Mouse (Mus musculus): ENCODE measurements around the gene Zscan10. TPM values are rescaled to one million over a fixed set of nuclear protein-coding genes. Genes with fewer than 3 reads are reported as not detected.

Gene Zscan10
- polyA plus RNA-seq, 2 experiments, result not detected

- no peak for DNase-seq (ENCODE audit: low read depth in 3 of 3, low spot score in 3 of 3)
- Histone ChIP-seq H3K27ac (no peak overlapping the region), H3K9ac (replicated peaks) (no peak overlapping the region), H3K27me3 (ENCODE audit: control insufficient read depth, insufficient read depth, low read length) (no peaks in the 10 kb centered on the region), H3K4me1 (replicated peaks; ENCODE audit: control insufficient read depth in 2 of 2, insufficient read depth in 2 of 2, low read length in 1 of 2) (peaks cover 0 to 6% of the 10 kb centered on the region in 2 experiments; a peak in 2 of 4 replicates), H3K4me3 (ENCODE audit: insufficient read depth in 1 of 2, low read depth in 2 of 2, low read length in 2 of 2) (no peak overlapping the region), H3K4me2 (ENCODE audit: low read depth) (no peak overlapping the region), H3K9me3 (ENCODE audit: control insufficient read depth, low read length) (no peaks in the 10 kb centered on the region), H3K36me3 (replicated peaks; ENCODE audit: control insufficient read depth, insufficient read depth, low read depth) (no peaks in the 10 kb centered on the region)
- 40% methylated on average over 2 of the region's 2 CpGs for WGBS (ENCODE audit: insufficient replicate concordance)
- TF ChIP-seq EP300 (IDR thresholded peaks at IDR 0.05; ENCODE audit: low read depth) (no peak), CTCF (IDR thresholded peaks at IDR 0.05; ENCODE audit: low read depth) (peak; percentile 66)
- no peak for ATAC-seq (ENCODE audit: insufficient read depth)
Measured at GRCm38 (mm10) chr17:23603542-23603941, 2.9 kb downstream of the Zscan10 start.

- no peak overlapping the region for H3K9ac ChIP-seq (replicated peaks)
- no peaks in the 10 kb centered on the region for H3K36me3 ChIP-seq (replicated peaks; ENCODE audit: control insufficient read depth, insufficient read depth, low read depth)
- no peaks in the 10 kb centered on the region for H3K27me3 ChIP-seq (ENCODE audit: control insufficient read depth, insufficient read depth, low read length)
- H3K4me1 ChIP-seq (replicated peaks; ENCODE audit: control insufficient read depth in 2 of 2, insufficient read depth in 2 of 2, low read length in 1 of 2), result peaks cover 0 to 5% of the 10 kb centered on the region in 2 experiments; a peak in 2 of 4 replicates
- WGBS (ENCODE audit: insufficient replicate concordance), result 63% methylated on average over 7 of the region's 7 CpGs
- DNase-seq (ENCODE audit: low read depth in 3 of 3, low spot score in 3 of 3), result no peak
- H3K9me3 ChIP-seq (ENCODE audit: control insufficient read depth, low read length), result no peaks in the 10 kb centered on the region
- no peak overlapping the region for H3K4me2 ChIP-seq (ENCODE audit: low read depth)
- ATAC-seq (ENCODE audit: insufficient read depth), result no peak
- no peak overlapping the region for H3K27ac ChIP-seq
- H3K4me3 ChIP-seq (ENCODE audit: insufficient read depth in 1 of 2, low read depth in 2 of 2, low read length in 2 of 2), result no peak overlapping the region
- TF ChIP-seq CTCF (IDR thresholded peaks at IDR 0.05; ENCODE audit: low read depth) (peak; percentile 27; the same call in 1 of the 2 replicates), EP300 (IDR thresholded peaks at IDR 0.05; ENCODE audit: low read depth) (no peak)
Measured at GRCm38 (mm10) chr17:23604394-23604793, 3.7 kb downstream of the Zscan10 start.

- DNase-seq (ENCODE audit: low read depth in 3 of 3, low spot score in 3 of 3) (no peak), ATAC-seq (ENCODE audit: insufficient read depth) (no peak)
- Histone ChIP-seq H3K36me3 (replicated peaks; ENCODE audit: control insufficient read depth, insufficient read depth, low read depth) (no peaks in the 10 kb centered on the region), H3K4me2 (ENCODE audit: low read depth) (no peak overlapping the region), H3K27ac (no peak overlapping the region), H3K9ac (replicated peaks) (no peak overlapping the region), H3K4me3 (ENCODE audit: insufficient read depth in 1 of 2, low read depth in 2 of 2, low read length in 2 of 2) (no peak overlapping the region), H3K27me3 (ENCODE audit: control insufficient read depth, insufficient read depth, low read length) (no peaks in the 10 kb centered on the region), H3K9me3 (ENCODE audit: control insufficient read depth, low read length) (no peaks in the 10 kb centered on the region), H3K4me1 (replicated peaks; ENCODE audit: control insufficient read depth in 2 of 2, insufficient read depth in 2 of 2, low read length in 1 of 2) (no peaks in the 10 kb centered on the region)
- 71% methylated on average over 8 of the region's 8 CpGs for WGBS (ENCODE audit: insufficient replicate concordance)
- TF ChIP-seq EP300 (IDR thresholded peaks at IDR 0.05; ENCODE audit: low read depth), result no peak
- TF ChIP-seq CTCF (IDR thresholded peaks at IDR 0.05; ENCODE audit: low read depth), result no peak
Measured at GRCm38 (mm10) chr17:23605220-23605619, 4.6 kb downstream of the Zscan10 start.

DNA sequence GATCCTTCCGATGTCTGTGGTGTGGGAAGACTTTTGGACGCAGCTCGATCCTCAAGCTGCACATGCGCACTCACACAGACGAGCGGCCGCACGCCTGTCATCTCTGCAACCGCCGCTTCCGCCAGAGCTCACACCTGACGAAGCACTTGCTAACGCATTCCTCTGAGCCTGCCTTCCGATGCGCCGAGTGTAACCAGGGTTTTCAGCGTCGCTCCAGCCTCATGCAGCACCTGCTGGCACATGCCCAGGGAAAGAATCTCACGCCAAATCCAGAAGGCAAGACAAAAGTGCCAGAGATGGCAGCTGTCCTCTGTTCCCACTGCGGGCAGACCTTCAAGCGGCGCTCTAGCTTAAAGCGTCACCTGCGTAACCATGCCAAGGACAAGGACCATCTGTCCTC is 9.0 kb downstream of the Zscan10 start:
- no peak for DNase-seq (ENCODE audit: low read depth in 3 of 3, low spot score in 3 of 3)
- ATAC-seq (ENCODE audit: insufficient read depth), result no peak
- no peaks in the 10 kb centered on the region for H3K27me3 ChIP-seq (ENCODE audit: control insufficient read depth, insufficient read depth, low read length)
- no peaks in the 10 kb centered on the region for H3K36me3 ChIP-seq (replicated peaks; ENCODE audit: control insufficient read depth, insufficient read depth, low read depth)
- H3K27ac ChIP-seq, result no peak overlapping the region
- no peak for TF ChIP-seq CTCF (IDR thresholded peaks at IDR 0.05; ENCODE audit: low read depth)
- no peak overlapping the region for H3K9ac ChIP-seq (replicated peaks)
- no peaks in the 10 kb centered on the region for H3K9me3 ChIP-seq (ENCODE audit: control insufficient read depth, low read length)
- WGBS (ENCODE audit: insufficient replicate concordance), result 84% methylated on average over 24 of the region's 24 CpGs
- no peak overlapping the region for H3K4me2 ChIP-seq (ENCODE audit: low read depth)
- H3K4me3 ChIP-seq (ENCODE audit: insufficient read depth in 1 of 2, low read depth in 2 of 2, low read length in 2 of 2), result no peak overlapping the region
- no peaks in the 10 kb centered on the region for H3K4me1 ChIP-seq (replicated peaks; ENCODE audit: control insufficient read depth in 2 of 2, insufficient read depth in 2 of 2, low read length in 1 of 2)

- DNase-seq (ENCODE audit: low read depth in 3 of 3, low spot score in 3 of 3), result no peak
- Histone ChIP-seq H3K9me3 (ENCODE audit: control insufficient read depth, low read length) (no peaks in the 10 kb centered on the region), H3K4me3 (ENCODE audit: insufficient read depth in 1 of 2, low read depth in 2 of 2, low read length in 2 of 2) (no peak overlapping the region), H3K27me3 (ENCODE audit: control insufficient read depth, insufficient read depth, low read length) (no peaks in the 10 kb centered on the region), H3K27ac (no peak overlapping the region), H3K9ac (replicated peaks) (no peak overlapping the region), H3K36me3 (replicated peaks; ENCODE audit: control insufficient read depth, insufficient read depth, low read depth) (no peaks in the 10 kb centered on the region), H3K4me2 (ENCODE audit: low read depth) (no peak overlapping the region), H3K4me1 (replicated peaks; ENCODE audit: control insufficient read depth in 2 of 2, insufficient read depth in 2 of 2, low read length in 1 of 2) (no peaks in the 10 kb centered on the region)
- peak; percentile 56; the same call in 1 of the 2 replicates for ATAC-seq (ENCODE audit: insufficient read depth)
- TF ChIP-seq EP300 (IDR thresholded peaks at IDR 0.05; ENCODE audit: low read depth) (no peak), CTCF (IDR thresholded peaks at IDR 0.05; ENCODE audit: low read depth) (peak; percentile 84)
- WGBS (ENCODE audit: insufficient replicate concordance), result 68% methylated on average over 28 of the region's 28 CpGs
Measured at GRCm38 (mm10) chr17:23610361-23610800, 9.7 kb downstream of the Zscan10 start.

All from liver, embryonic 14.5 days (tissue).